Mouse (Mus musculus): ENCODE results near the gene Metap1. TPM values are rescaled to one million over a fixed set of nuclear protein-coding genes. Genes with fewer than 3 reads are reported as not detected.

Metap1 gene
- 10 to 100 TPM; 47.0 to 50.4 TPM for total RNA-seq (2021)
- long read RNA-seq, experiment 1, transcript Metap1-201 (11 exons, 2,686 nt), result major isoform, 41 of 64 reads
- long read RNA-seq, experiment 1, partial matches to known transcripts, result 9 of 64 reads
- long read RNA-seq, experiment 1, other reads (novel, unspliced or antisense), result 13 of 64 reads
- long read RNA-seq, experiment 2, transcript Metap1-201 (11 exons, 2,686 nt), result major isoform, 22 of 39 reads
- long read RNA-seq, experiment 2, partial matches to known transcripts, result 3 of 39 reads
- long read RNA-seq, experiment 2, other reads (novel, unspliced or antisense), result 14 of 39 reads

GRCm38 (mm10) chr3:138489327-138490033 lies at the start of gene Metap1:
Metap1 (minus strand) TSS chr3:138489515.
- DNase-seq, result peak; percentile 100

GRCm38 (mm10) chr3:138536031-138536430 lies 46.7 kb upstream of the Metap1 start:
- DNase-seq, result no peak

GRCm38 (mm10) chr3:138532764-138533163 lies 43.4 kb upstream of the Metap1 start:
- no peak for DNase-seq

GRCm38 (mm10) chr3:138531479-138532181 lies 42.3 kb upstream of the Metap1 start:
- no peak for DNase-seq

GRCm38 (mm10) chr3:138530578-138531478 lies 41.5 kb upstream of the Metap1 start:
- no peak for DNase-seq

GRCm38 (mm10) chr3:138528265-138528664 lies 39.0 kb upstream of the Metap1 start:
- DNase-seq, result no peak

- DNase-seq, result peak; percentile 79
These were observed 38.4 kb upstream of the Metap1 start for GRCm38 (mm10) chr3:138527667-138528231.

- peak; percentile 97 for DNase-seq
These were observed 37.8 kb upstream of the Metap1 start for GRCm38 (mm10) chr3:138526916-138527666.

- peak; percentile 81 for DNase-seq
These were observed 37.0 kb upstream of the Metap1 start, which contains the start of gene Eif4e for GRCm38 (mm10) chr3:138526073-138526915. Eif4e (plus strand) TSS chr3:138526179.

GRCm38 (mm10) chr3:138525494-138525893 lies 36.2 kb upstream of the Metap1 start:
- no peak for DNase-seq

GRCm38 (mm10) chr3:138523956-138524355 lies 34.6 kb upstream of the Metap1 start:
- no peak for DNase-seq

GRCm38 (mm10) chr3:138519218-138519617 lies 29.9 kb upstream of the Metap1 start:
- no peak for DNase-seq

GRCm38 (mm10) chr3:138517881-138518280 lies 28.6 kb upstream of the Metap1 start:
- no peak for DNase-seq

- peak; percentile 61 for DNase-seq
These were observed 26.5 kb upstream of the Metap1 start for GRCm38 (mm10) chr3:138515656-138516370.

GRCm38 (mm10) chr3:138514749-138515148 lies 25.4 kb upstream of the Metap1 start:
- peak; percentile 16 for DNase-seq

GRCm38 (mm10) chr3:138513243-138513642 lies 23.9 kb upstream of the Metap1 start:
- no peak for DNase-seq

- no peak for DNase-seq
These were observed 21.2 kb upstream of the Metap1 start for GRCm38 (mm10) chr3:138510471-138510870.

- peak; percentile 33 for DNase-seq
These were observed 20.3 kb upstream of the Metap1 start for GRCm38 (mm10) chr3:138509581-138509980.

GRCm38 (mm10) chr3:138506749-138507148 lies 17.4 kb upstream of the Metap1 start:
- DNase-seq, result peak; percentile 53
